Mouse (Mus musculus) brain, embryonic 18.5 days (tissue): ENCODE results near the gene Uba52.

ENCODE experiments used
- DNase-seq: peaks from one replicate; pipeline ENCODE4 v3.0.0-alpha.2; 2012; ENCODE audit warnings: low read depth, low spot score

Gene Uba52

DNA sequence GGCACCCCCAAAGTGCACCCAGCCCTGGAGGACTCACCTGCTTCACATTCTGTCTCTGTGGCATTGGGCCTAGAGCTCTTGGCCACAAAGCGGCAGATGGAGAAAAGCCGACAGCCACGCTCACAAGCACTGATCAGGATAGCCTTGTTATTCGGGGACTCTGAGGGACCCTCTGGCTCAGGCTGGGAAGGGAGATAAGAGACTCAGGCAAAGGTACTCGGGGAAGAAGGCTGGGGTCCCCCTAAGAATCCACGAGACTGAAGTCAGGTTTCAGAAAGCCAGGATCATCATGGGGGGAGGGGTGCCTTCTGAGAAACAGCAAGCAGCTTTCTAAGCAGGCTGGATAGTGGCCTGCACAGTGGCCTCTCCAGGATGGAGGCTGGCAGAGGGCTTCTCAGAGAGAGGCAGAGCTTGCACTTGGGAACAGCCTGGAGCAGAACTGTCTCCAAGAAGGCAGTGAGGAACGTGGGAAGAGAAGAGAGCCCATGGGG is 24.4 kb downstream of the Uba52 start:
- DNase-seq = no peak

DNA sequence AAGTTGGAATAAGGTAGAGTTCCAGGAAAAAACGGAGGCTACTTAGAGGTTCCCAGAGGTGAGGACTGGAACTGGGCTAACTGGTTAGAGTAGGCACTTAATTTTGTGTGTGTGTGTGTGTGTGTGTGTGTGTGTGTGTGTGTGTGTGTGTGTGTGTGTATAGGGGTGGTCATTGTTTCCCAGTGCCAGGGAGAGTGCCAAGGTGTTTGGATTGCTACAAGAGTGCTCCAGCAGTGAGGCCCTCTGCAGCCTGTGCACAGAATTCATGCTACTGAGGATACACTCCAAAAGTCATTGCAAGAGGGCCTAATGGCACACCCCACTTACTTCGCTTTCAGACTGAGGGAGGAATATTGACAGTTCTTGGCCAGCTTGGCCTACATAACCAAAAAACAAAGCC is 27.7 kb downstream of the Uba52 start:
- DNase-seq = no peak

DNA sequence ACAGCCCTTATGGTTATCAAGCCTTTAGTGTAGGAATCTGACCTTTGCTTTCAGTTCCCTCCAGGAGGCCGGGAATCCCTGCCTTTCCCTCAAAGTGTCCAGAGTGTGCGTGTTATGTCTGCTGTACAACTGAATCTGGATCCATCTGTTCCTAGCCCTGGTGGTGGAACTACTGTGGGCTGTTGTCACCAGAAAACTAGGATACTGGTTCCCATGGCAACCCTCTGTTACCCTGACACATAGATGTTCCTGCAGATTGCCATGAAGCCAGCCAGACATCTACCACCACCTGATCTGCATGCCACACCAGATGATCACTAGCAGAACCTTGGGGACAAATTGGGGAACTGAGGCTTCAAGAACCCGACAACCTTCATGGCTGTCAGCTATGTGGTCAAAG is 28.7 kb downstream of the Uba52 start:
- no peak for DNase-seq

DNA sequence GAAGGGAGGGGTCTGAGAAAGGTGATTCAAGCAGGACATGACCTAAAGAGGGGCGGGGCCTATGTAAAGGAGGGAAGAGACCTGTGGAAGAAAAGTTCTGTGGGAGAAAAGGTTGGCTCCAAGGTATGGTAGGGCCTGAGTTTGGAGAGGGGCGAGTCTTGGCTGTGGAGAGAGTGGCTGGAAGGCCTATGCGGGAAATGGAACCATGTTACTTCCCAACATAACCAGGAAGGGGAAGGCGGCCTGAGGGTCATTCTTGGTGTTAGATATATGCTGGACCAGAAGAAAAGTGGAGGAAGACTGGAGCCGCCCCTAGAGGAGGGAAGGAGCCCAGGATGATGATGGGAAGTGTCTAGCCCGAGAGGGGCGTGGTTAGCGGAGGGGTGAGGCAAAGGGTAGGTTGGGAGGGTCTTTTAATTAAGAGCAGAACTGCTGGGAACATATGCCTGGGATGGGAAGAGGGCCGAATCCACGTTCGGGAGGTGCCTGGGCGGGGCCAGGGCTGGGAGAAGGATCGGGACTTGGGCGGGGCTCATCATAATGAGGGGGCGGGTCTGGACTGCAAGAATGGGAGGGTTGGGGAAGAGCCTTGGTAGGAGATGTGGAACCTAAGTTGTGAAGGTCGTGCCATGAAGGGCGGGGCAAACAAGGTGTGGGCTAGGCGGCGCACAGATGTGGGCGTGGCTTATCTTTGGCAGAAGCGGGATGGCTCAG is 33.2 kb downstream of the Uba52 start:
- DNase-seq = no peak

DNA sequence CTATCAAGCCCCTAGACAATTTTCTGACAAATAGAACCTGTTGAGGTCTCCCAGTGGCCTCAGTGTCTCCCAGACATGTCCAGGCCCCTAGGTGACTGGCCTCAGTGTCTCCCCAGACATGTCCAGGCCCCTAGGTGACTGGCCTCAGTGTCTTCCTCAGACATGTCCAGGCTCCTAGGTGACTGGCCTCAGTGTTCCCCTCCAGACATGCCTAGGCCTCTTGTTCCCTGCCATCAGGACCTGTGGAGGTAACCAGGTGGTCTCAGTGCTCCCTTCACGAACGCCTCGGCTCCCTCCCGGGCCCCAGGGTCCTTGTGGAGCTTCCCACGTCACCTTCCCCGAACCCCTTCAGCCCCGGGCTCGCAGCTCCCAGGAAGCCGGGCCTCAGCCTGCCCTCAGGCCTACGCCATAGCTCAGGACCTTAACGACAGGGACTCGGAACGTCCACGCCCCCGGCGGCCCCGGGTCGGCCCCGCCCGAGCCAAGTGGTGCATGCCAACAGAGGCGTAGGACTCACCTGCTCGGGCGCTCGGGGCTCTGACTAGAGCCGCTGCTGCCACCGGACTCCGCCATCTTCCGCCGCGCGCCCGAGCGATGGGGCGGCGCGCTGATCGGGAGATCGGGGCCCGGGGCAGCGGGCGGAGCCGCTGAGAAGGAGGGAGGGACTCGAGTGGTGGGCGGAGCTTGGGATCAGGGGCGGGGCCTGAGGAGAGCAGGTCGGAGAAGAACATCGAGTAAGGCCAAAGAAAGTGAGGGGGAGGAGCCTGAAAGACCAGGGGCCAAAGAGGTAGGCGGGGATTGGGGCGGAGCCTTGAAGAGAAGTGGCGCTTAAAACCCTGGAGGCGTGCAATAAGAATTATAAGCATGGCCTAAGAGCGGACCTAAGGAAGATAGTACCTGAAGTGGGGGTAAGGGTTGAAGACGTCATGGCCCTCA is 34.0 kb downstream of the Uba52 start, which contains the start of gene Klhl26:
Gene Klhl26, minus strand, starts transcription at position 636 of the 936 bp plus-strand sequence.
- peak; percentile 81 for DNase-seq

DNA sequence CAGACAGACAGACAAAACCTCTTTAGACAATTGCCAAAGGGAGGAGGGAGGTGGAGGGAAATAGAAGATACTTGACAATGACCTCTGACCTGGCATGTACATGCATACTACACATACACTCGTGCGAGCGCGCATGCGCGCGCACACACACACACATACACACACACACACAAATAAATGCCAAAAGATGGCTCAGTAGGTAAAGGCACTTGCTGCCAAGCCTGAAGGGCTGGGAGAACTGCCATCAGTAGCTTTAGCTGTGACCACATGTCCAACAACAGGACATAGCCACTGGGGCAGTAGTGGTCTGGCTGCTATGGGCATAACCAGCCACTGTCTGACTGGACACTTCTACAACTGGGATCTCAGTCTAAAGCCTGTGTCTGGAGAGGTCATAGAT is 38.7 kb downstream of the Uba52 start:
- no peak for DNase-seq

DNA sequence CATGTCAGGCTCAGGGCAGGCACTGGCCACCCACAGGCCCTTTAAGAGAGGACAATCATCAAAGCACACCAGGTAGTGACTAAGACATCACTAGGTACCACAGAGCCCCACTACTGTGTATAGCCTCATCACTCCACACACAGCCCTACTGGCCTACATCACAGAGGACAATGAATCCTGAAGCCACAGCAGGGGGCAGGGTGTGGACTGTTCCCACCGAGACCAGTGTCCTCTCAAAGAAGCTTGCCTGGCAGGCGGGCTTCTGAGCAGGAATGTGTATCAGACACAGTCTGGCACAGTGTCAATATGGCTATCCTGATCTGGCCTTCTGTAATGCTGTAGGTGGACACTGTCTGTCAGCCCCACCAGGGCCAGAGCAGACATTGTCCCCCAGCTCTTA is 40.7 kb downstream of the Uba52 start:
- DNase-seq = no peak

DNA sequence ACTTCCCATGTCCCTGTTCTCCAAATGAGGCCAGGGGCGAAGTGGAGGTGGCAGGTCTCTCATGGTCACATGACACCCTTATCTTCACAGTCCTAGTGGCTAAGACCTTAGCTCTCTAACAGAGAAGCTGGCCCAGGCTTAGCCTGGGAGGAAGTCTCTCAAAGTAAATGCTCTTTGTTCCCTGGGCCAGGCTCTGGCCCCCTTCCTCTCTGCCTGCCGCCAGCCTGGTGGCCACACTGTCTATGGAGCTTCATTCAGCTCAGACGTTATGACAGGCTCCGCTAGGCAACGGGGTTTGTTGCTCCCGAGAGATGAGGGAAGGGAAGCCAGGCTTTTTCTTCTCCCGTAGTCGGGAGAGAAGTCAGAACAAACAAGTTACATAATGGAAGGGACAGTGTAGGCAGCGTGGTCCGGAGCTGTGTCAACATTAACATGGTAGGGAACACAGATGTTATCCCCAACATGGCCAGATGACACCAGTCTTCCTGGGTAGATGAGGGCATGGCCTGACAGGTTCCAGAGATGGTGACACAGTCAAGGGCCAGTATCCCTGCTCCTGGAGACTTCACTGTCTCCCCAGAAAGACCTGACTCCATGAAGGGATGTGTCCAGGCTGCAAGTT is 41.2 kb downstream of the Uba52 start:
- DNase-seq = no peak

DNA sequence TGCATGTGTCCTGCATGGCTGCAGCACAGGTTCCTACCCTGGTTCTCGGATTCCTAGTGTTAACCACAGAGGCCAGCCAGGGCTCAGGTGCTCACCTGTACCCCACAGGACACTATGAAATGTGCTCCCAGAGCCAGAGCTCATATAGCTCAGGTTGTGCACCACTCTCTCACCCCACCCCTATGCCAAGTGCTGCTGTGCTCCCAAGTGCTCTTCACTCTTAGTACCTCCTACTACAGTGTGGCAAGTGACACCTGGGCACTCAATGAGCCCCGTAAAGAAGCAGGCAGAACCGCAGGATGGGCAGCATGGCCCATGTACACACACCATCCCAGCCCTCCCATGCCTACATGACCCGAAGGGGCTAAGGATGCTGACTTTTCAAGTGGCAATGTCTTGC is 41.9 kb downstream of the Uba52 start:
- no peak for DNase-seq

DNA sequence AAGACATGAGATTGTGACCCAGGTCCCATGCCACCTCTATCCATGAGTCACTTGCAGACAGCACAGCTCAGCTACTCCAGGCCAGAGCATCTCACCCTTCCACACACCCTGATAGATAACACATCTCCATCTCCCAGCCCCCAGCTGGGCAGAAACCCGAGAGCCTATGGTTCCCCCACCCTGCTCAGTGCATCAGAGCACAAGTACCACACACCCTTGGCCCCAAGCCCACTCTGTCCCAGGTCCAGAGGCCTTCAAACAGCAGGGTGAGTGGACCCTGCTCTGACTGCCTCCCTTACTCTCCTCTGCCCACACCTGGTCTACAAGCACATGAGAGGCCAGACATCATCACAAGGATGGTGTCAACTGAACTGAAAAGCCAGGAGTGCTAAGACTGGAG is 42.7 kb downstream of the Uba52 start:
- DNase-seq = no peak

DNA sequence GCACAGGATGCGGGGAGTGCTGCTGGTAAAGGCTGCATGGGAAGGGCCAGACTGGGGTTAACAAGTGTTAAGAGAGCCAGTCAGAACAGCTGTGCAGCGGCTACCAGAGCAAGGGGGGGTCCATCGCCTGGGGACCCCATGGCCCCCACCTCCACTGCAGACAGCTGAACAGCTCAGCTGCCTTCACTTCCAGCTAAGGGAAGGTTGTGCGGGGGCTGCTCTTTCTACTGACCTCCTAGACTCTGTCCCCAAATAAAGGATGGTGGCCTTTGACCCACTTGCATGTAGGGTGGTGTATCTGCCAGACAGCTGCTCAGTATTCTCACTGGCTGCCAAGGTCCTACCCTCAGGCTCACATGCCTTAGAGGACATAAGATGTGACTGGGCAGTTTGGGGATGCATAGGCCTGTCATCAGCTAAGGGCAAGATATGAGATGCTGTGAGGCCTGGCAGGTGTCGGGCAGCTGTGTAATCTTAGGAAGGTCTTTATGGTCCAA is 43.3 kb downstream of the Uba52 start:
- DNase-seq = no peak

DNA sequence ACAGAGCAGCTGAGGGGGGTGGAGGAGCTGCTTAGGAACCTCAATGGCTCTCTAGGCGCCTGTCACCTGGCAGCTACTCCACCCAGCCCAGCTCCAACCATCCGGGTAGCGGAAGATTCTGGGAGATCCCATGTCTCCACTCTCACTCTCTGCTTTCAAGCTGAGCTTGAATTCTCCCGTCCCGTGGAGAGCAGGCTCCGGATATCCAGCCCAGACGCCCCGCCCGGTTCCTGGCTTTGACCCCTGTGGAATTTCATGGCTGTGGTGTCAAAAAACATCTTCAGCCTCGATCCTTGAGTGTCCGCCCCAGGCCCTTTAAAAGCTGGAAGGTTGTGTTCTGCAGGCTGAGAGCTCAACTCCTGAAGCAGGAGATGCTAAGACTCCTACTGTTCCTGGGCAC is 43.8 kb downstream of the Uba52 start:
- DNase-seq = no peak

DNA sequence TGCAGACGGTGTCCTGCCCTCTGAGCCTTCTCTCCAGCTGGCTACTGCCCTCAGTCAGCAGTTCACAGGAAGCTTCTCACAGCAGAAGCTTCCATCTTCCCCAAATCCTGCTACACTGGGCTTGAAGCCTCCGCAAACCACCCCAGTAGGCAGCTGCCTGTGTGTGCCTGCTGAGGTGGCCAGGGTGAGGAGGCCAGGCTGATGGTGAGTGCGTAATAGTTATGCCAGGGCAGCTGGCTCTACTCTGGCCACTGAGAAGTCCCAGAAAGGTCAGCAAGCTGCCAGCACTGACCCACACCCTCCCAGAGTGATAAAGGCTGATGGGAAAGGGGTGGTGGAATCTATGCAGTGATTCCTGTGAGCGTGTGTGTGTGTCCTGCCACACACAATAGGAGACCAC is 44.3 kb downstream of the Uba52 start:
- DNase-seq = no peak

DNA sequence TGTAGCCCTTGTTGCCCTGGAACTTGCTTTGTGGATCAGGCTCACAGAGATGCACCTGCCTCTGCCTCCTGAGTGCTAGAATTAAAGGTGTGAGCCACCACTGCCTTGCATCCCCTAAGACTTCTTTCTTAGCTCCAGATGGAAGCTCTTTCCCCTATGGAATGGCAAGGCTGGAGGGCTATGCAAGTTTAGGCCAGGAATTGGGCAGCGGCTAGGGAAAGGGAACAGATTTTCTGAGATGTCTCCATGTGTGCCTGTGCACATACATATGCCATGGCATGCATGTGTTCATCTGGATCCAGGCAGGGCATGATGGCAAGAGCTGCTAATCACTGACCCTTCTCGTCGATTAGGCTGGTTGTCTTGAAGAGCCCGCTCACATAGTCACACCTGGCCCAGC is 44.9 kb downstream of the Uba52 start:
- DNase-seq = no peak

DNA sequence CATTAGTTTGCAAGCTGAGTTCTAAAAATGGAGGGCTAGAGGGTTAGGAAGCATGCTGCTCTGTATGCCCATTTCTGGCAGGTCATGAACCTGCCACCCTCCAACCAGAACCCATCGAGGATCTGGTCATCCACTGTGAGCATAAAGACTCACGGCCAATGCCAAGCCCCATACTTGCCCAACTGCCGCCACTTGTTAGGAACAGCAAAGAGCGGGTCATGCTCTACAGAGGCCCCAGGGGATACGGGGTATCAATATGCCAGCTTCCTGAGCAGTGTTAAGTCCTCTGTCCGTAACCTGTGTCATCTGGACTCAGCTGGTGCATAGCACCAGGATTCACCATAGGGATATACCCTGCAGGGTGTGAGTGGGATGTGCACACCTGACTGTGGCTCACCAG is 46.4 kb downstream of the Uba52 start:
- DNase-seq = no peak

DNA sequence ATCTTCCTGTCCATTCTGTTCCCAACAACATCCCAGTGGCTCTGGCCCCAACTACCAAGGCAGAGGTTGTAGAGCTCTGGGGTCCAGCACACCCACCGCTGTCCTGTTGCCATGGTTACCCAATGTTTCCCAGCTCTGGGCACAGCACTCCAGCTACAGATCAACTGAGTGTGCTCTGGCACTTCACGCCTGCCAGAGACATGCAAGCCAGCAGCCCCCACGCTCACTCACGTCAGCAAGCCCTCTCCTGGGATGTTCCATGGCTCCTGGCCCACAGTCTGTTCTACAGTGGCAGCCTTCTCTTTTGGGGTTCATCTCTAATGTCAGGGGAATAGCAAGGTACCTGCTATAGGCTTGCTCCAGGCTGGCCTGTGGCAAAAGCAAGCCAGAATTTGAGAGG is 47.3 kb downstream of the Uba52 start:
- DNase-seq = no peak

DNA sequence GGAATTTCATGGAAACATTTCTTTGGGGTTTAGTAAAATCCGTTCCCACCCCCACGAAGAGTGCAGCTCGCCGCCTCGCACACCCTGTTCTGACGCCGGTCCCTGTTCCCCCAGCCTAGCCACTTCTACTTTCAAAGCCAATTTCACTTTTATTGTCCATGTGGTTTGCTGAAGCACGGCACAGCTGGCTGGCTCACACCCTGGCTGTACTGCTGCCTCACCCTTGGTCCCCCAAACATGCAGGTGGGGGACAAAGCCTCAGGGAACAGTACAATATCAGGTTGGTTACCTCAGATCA is 48.1 kb downstream of the Uba52 start:
- DNase-seq = no peak

DNA sequence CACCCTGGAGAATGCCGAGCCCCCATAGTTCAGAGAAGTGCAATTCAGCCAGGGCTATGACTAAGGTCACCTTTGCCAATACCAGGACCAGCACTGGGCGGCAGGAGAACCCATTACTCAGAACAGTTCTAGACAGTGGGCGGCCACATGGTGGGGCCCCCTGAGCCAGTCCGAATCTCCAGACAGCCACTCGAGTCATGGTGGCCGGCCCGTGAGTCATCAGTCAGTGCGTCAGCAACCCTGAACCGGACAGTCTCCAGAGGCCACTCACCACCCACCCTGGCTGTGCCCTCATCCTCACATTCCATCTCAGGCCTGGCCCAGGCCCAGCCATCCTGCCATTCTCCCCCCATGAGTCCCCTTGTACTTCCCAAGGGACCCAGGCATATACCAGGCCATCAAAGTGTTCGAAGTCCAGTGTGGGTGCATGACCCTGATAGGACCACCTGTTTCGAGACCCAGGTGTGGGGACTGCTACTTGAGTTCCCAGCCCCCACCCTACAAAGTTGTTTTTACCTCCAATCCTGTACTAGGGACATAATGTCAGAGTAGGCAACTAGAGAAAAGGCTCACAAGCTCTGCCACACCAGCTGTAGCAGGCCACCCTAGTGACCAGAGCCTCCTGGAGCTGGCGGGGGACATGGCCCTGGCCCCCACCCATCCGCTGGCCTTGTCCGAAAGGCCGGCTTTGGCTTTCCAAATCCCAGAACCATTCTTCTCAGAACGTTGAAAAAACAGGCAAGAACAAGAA is 48.7 kb downstream of the Uba52 start:
- no peak for DNase-seq

DNA sequence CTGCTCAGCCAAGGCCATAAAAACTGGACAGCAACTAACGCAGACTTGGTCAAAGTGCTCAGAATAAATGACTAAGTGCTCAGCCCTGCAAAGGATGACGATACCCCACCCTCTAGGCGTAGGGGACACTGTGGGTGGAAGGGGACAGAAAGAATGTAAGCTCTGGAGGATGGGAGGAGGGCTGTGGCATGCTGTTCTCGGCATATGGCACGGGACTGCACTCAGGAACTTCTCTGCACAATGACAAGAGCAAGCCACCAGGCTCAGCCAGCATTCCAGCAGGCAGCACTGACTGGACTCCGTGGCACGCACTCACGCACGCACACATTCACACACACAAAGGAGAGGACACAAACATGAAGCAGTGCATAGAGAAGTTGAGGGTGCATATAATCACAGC is 50.0 kb downstream of the Uba52 start:
- DNase-seq = no peak

DNA sequence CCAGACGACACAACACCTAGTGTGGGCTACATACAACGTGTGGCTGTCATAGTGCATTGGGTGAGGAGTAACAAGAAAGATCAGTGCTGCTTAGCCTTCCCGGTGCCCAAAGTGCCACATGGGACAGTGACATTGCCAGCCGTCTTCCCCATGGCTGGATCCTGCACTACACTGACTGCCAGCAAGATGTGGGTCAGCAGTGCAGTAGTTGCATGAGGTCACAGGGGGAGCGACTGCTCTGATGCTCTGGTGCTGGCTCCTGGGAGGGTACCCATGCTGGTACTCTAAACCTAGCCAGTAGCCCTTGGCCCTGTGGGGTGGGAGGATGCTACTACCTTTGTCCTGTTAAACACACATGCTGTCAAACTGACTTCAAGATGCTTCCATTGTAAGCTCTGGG is 50.4 kb downstream of the Uba52 start:
- no peak for DNase-seq

DNA sequence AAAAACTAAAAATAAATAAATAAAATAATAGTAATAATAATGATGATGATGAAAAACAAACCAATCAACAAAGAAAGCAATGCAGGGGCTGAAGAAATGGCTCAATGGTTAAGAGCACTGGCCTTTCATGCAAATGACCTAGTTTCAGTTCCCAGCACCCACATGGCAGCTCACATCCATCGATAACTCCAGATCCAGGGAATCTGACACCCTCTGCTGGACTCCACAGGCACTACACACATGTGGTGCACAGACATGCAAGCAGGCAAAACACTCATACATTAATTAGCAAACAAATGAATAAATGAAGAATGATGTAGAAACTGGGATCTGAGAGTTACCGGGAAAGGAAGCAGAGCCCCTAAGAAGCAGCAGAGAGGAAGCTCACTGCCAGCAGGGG is 51.0 kb downstream of the Uba52 start:
- no peak for DNase-seq

DNA sequence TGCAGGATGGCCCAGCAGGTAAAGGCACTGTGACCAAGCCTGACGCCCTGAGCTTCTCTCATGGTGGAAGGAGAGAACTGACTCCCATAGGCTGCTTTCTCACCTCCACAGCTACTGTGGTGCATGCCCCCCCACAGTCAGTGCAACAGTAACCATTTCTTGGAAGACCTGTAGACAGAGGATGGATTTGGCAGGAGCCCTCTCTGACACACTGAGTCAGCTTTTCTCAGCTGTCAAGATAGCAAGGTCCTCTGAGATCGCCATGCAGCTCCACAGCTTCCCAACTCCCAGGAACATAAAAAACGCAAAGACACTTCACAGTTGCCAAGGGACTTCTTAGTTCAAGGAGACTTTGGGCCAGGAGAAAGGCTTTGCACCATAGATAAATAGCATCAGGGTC is 52.1 kb downstream of the Uba52 start:
- no peak for DNase-seq
